In the genomic region with DNA sequence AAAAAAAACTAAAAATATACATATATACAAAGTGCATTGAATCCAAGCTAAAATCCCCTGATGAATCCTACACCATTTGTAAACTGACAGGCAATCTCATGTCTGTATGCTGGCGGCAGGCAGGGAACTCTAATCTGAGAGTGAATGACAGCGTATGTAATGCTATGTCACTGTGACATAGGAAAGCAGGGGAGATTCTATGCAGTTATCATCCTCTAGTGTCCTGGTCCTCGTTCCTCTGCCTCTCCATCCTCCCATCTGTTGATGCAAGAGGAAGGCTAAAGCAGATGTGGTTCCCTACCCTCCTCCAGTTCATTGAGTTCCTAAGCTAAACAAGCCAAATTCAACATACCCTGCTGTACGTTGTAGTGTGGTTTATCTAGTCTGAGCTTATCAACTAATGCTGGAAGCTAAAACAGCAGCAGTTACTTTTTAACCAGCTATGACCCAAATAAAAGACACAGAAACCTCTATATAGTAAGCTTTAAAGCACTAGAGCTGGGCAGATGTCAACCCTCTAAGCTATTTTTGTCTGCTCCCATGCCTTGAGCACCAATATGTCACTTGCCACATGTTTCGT, we compare ENCODE assay signal across 29 mouse cellular contexts. TPM values are rescaled to one million over a fixed set of nuclear protein-coding genes. Genes with fewer than 3 reads are reported as not detected.
DNase-seq lines count a peak whose midpoint lies in the region; ATAC-seq and TF ChIP-seq lines count a peak whose summit lies in the region.
"Had no signal": no experiment of that assay in that cellular context is flagged by ENCODE, and none has a peak within 500 bp of the region (broad histone marks: within the 10 kb centered on the region; RNA-seq: fewer than 3 reads in every experiment).

No protein-coding gene starts in this region.

- peak; percentile 61; the same call in 1 of the 2 replicates for TF ChIP-seq EP300 in liver, embryonic 14.5 days (IDR thresholded peaks at IDR 0.05; ENCODE audit: low read depth)

- no peaks in the 10 kb centered on the region for H3K9me3 ChIP-seq in megakaryocyte, embryonic 14.5 days
- no peaks in the 10 kb centered on the region for H3K9me3 ChIP-seq in liver, embryonic 14.5 days (ENCODE audit: control insufficient read depth, low read length)
- H3K9me3 ChIP-seq: embryonic facial prominence, embryonic 12.5 days; heart, embryonic 12.5 days; kidney, embryonic 15.5 days; neural tube, embryonic 15.5 days had no signal

- peaks cover 3% of the 10 kb centered on the region for H3K27me3 ChIP-seq in megakaryocyte, embryonic 14.5 days (replicated peaks)
- H3K27me3 ChIP-seq in liver, embryonic 14.5 days (ENCODE audit: control insufficient read depth, insufficient read depth, low read length) = no peaks in the 10 kb centered on the region
- H3K27me3 ChIP-seq: CH12.LX; embryonic facial prominence, embryonic 12.5 days; kidney, embryonic 15.5 days; neural tube, embryonic 15.5 days had no signal

- H3K27ac ChIP-seq in liver, embryonic 14.5 days = peak overlapping the region; percentile 24
- H3K27ac ChIP-seq: embryonic facial prominence, embryonic 12.5 days; gastrocnemius, adult 2 months; heart, adult 2 months; hindbrain, embryonic 14.5 days; kidney, embryonic 15.5 days; neural tube, embryonic 15.5 days; stomach, postnatal 0 days had no signal

- peak; percentile 45 to 59 (median 47) for DNase-seq in liver, embryonic 14.5 days (ENCODE audit: low read depth in 3 of 3, low spot score in 3 of 3)
- DNase-seq in adrenal gland, postnatal 14 days = no peak
- no peak for DNase-seq in ovary, postnatal 36 days (ENCODE audit: low spot score)
- DNase-seq in heart, postnatal 36 days = no peak
- DNase-seq: adrenal gland, postnatal 10 days; cerebellum, adult 2 months; cerebellum, postnatal 36 days; embryo, embryonic 11 days; gastrocnemius, adult 2 months; heart, adult 2 months; kidney, adult 18-20 months; kidney, postnatal 25 days; left cerebral cortex, postnatal 4 days; lung, embryonic 14.5 days; lung, postnatal 14 days; midbrain, embryonic 14.5 days; right cerebral cortex, postnatal 25 days had no signal

- H3K4me2 ChIP-seq in liver, embryonic 14.5 days (ENCODE audit: low read depth) = no peak overlapping the region; the same call in 1 of the 2 replicates
- H3K4me2 ChIP-seq: embryonic facial prominence, embryonic 12.5 days; heart, embryonic 12.5 days; hindbrain, embryonic 14.5 days; kidney, embryonic 15.5 days; lung, embryonic 14.5 days; neural tube, embryonic 15.5 days had no signal

- H3K4me1 ChIP-seq in megakaryocyte, embryonic 14.5 days = peaks cover 32% of the 10 kb centered on the region
- H3K4me1 ChIP-seq in liver, embryonic 14.5 days (replicated peaks; ENCODE audit: control insufficient read depth in 2 of 2, insufficient read depth in 2 of 2, low read length in 1 of 2) = peaks cover 18 to 31% of the 10 kb centered on the region in 2 experiments
- H3K4me1 ChIP-seq: embryonic facial prominence, embryonic 12.5 days; kidney, embryonic 15.5 days; neural tube, embryonic 15.5 days had no signal

- 24% methylated on average over 5 of the region's 5 CpGs for WGBS in liver, embryonic 14.5 days (ENCODE audit: insufficient replicate concordance)

- peak overlapping the region; percentile 60 for H3K4me3 ChIP-seq in megakaryocyte, embryonic 14.5 days (replicated peaks)
- H3K4me3 ChIP-seq in liver, embryonic 14.5 days (ENCODE audit: insufficient read depth in 1 of 2, low read depth in 2 of 2, low read length in 2 of 2) = no peak overlapping the region
- H3K4me3 ChIP-seq: embryonic facial prominence, embryonic 12.5 days; gastrocnemius, adult 2 months; heart, adult 2 months; heart, embryonic 12.5 days; kidney, embryonic 15.5 days; neural tube, embryonic 15.5 days had no signal

- intact Hi-C loops in heart, postnatal 36 days (cut with DNase I) = no loop called here

- H3K36me3 ChIP-seq in megakaryocyte, embryonic 14.5 days (replicated peaks; ENCODE audit: low read length) = no peaks in the 10 kb centered on the region
- no peaks in the 10 kb centered on the region for H3K36me3 ChIP-seq in liver, embryonic 14.5 days (replicated peaks; ENCODE audit: control insufficient read depth, insufficient read depth, low read depth)
- H3K36me3 ChIP-seq: embryonic facial prominence, embryonic 12.5 days; heart, embryonic 12.5 days; kidney, embryonic 15.5 days; neural tube, embryonic 15.5 days had no signal

- H3K9ac ChIP-seq in liver, embryonic 14.5 days (replicated peaks) = no peak overlapping the region
- H3K9ac ChIP-seq: embryonic facial prominence, embryonic 12.5 days; heart, embryonic 12.5 days; hindbrain, embryonic 14.5 days; kidney, embryonic 15.5 days; lung, embryonic 14.5 days; neural tube, embryonic 15.5 days had no signal

- TF ChIP-seq CTCF in liver, embryonic 14.5 days (IDR thresholded peaks at IDR 0.05; ENCODE audit: low read depth) = no peak

- no peak for ATAC-seq in megakaryocyte, adult 5-6 weeks (ENCODE audit: poor library complexity, severe bottlenecking)
- peak; percentile 72 for ATAC-seq in erythroid progenitor cell, adult 5-6 weeks (replicated peaks; ENCODE audit: low FRiP score, poor library complexity, severe bottlenecking)
- peak; percentile 79 for ATAC-seq in liver, embryonic 14.5 days (ENCODE audit: insufficient read depth)
- ATAC-seq in megakaryocyte-erythroid progenitor cell, adult 5-6 weeks (replicated peaks; ENCODE audit: low FRiP score, low TSS enrichment, poor library complexity, severe bottlenecking) = peak; percentile 61
- ATAC-seq: forebrain, embryonic 16.5 days had no signal

RNA-seq across cellular contexts. Expression of gene Smarca5, which starts 55.5 kb away (rescaled TPM):
- 5.1 and 7.4 TPM in 2 replicates for polyA plus RNA-seq in megakaryocyte, embryonic 14.5 days (2012; ENCODE audit: insufficient read depth, low replicate concordance)
- 69.7 and 76.6 TPM in 2 replicates for total RNA-seq in megakaryocyte, adult 5-6 weeks (2015)
- 122 and 140 TPM in 2 replicates for total RNA-seq in megakaryocyte, adult 5-6 weeks (2017)
- total RNA-seq in erythroid progenitor cell, adult 5-6 weeks (2015; ENCODE audit: low replicate concordance) = 96.9 and 107 TPM in 2 replicates
- 205 and 231 TPM in 2 replicates for total RNA-seq in erythroid progenitor cell, adult 5-6 weeks (2017; ENCODE audit: low replicate concordance)
- polyA plus RNA-seq in liver, embryonic 14.5 days (2012; rRNA removed) = 6.9 and 15.2 TPM in 2 replicates
- polyA plus RNA-seq in liver, embryonic 14.5 days (2014; fragmentation: Nextera tagmentation; extraction: Ambion mirVana) = 47.5 and 55.9 TPM in 2 replicates
- 97.6 and 109 TPM in 2 replicates for total RNA-seq in megakaryocyte-erythroid progenitor cell, adult 5-6 weeks (2014; fragmentation: Nextera tagmentation)
- total RNA-seq in megakaryocyte-erythroid progenitor cell, adult 5-6 weeks (2017) = 259 and 266 TPM in 2 replicates
- 69.8 and 71.7 TPM in 2 replicates for total RNA-seq in adrenal gland, postnatal 14 days (2021)
- total RNA-seq in heart, postnatal 36 days (2021) = 10 to 100 TPM; 35.3 to 44.0 TPM

Comparison
In these comparisons a context has a peak if more than half of its experiments do, and no peak if none do; other contexts are left out.
1. DNase-seq: peak in liver, embryonic 14.5 days (3 of 3); none in adrenal gland, postnatal 14 days (single experiment), ovary, postnatal 36 days (single experiment) and heart, postnatal 36 days (0 of 2).